Mouse (Mus musculus) urinary bladder, postnatal 36 days (tissue): ENCODE measurements around the gene Smarcal1.

Experiments used
- DNase-seq, 2 experiments: peaks; one replicate each; pipeline ENCODE4 v3.0.0; 2022; ENCODE audit warnings: low spot score in 2 of 2, mixed read lengths in 1 of 2

Smarcal1 gene

DNA sequence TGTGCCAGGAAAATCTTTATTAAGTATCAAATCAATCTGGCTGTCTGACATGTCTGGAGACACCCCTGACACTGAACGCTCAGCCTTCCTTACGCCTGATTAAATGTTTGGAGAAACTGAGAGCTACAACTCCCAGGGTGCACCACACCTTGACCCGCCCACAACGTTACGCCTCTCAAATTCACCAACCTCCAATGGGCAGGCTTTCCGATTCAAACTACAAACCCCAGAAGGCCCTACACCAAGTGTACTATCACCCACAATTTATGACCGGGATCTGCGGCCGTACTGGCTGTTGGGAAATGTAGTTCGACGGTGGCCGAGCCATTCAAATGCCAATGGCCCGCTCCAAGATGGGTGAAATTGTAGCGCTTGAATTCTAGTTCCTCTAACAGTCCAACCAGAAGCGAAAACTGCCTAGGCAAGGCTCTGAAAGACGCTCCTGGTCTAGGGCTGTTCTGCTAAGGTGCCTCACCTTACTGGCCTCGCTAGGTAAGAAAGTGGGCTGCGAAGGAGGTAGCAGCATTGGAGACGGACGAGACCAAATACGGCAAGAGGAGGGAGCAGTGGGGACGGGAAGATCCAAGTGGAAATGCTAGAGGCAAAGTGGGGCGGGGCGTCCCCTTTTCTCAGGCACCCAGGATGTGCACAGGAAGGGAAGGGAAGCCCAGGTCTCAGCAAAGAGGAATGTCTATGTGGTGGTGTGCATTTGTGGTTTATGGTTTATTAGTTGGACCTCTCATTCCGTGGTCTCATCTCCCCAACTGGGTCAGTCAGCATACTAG, at the start of gene Smarcal1:
Smarcal1 (plus strand) TSS at position 305 of the 785 bp plus-strand sequence.
- DNase-seq: peak; percentile 90 to 93

DNA sequence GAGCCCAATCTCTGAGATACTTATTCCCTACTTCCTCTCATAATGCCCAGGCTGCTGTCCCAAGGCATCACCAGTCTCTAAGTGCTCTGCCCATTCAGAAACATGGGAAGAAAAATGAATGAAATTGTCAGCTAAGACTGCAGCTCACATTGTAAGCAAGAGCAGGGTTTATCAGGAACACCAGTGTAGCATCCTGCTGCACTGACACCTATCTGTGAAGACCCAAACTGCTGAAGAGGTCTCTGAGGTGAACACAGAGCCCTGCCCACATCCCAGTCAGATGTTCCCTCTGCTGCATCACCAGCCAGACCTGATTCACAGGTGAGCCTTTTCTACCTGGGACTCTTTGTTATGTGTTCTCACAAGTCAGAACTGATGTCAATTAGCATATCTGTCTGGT, 49.6 kb upstream of the Smarcal1 start:
- DNase-seq: no peak

DNA sequence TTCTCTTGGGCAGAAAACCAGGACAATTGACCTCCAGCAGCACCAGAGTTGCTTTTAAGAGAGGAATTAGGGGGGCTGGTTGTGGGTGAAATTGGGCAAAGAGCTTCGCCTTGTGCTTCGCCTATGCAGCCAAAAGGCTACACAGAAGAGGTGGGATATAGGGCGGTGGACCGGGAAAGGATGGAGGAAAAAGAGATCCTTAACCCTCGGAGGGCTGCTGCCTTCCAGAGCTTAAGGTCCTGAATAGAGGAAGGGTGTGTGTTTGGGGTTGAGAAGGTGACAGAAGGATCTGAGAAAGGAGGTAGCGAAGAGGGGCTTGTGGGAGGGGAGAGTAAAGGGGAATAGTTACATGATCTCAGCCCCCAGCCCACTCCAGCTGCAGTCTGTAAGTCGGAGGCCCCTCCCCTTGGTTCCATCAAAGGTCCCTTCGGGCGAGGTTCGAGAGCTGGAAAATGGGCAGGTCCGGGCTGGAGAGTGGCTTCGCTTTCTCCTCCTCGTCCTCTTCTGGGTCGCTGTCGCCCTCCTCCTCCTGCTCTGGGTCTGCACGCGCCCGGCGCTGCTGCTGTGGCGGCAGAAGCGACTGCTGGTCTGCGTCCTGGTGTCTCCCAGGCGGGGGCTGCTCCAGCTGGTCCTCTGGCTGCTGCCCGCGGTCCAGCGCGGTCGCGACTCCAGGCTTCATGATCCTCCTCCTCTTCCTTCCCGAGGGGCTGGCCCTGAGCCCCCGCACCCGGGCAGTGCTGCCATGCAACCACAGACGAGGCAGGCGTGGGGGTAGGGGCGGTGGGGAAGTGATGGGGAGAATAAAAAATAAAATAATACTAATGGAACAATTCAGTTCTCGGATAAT, 47.1 kb upstream of the Smarcal1 start:
- DNase-seq: no peak

DNA sequence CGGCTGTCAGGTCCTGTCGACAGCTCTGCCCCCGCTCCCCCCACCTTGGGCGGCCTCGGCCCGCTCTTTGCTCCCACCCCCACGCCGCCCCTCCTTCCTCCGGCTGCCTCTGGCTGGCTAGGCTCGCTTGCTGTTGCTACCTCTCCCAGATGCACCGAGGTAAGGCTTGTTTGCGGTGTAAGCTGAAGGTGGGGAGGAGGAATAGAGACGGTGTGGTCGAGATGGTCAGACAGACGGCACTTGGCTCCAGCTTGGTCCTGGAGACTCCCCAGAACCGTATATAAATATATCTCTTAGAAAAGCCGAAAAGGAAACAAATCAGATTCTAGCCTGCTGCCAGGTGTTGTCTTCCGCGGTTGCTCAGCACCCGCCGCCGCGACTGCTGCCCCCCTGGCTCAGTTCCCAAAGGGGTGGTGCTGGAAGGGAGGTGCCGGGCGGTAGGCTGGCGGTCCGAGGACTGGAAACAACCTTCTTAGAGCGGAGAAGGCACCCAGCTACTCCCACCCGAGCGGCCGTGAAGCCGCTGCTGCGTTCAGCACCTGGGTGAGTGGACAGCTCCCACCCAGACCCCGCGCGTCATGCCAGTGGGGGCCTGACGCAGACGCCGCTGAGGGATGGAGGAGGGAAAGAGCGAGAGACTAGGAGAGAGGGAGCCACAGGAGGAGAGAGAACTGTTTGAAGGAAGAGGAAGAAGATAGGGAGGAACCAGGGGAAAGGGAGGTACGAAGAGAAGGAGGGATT, 46.3 kb upstream of the Smarcal1 start, which contains the start of gene March4:
March4 (minus strand) TSS at position 320 of the 741 bp plus-strand sequence.
- DNase-seq: peak; percentile 24 to 42

DNA sequence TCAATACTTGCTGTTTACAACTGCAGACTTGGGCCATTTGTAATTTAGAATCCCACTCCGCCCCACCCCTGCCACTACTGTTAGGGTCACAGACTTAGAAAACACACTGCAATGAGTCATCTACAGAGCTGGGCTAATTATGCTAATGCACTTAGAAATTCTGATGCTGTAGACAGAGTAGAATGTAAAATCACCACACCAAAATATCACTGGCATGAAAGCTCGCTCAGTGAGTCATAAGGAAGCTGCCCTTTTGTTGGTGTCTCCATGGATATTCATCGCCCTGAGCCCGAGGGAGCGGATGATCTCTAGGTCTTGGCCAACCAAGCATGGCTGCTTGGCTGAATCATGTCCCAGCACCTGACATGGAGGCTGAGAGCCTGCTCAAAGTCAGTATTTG, 44.8 kb upstream of the Smarcal1 start:
- DNase-seq: no peak

DNA sequence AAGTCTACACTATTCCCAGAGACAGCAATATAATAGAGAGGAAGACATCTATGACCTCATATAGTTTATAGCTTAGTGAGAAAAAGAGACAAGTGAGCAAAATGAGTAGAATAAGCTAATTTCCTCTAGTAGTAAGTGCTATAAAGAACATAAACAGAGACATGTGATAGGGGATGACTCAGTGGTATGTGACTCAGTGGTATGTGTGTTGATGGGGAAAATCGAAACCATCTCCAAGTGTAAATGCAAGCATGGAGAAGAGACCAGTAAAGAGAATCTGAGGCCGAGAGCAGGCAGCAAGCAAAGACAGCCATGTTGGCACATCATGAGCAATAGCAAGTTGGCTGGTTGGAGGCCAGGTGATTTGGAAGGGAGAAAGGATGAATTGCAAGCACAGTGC, 32.7 kb upstream of the Smarcal1 start:
- no peak for DNase-seq

DNA sequence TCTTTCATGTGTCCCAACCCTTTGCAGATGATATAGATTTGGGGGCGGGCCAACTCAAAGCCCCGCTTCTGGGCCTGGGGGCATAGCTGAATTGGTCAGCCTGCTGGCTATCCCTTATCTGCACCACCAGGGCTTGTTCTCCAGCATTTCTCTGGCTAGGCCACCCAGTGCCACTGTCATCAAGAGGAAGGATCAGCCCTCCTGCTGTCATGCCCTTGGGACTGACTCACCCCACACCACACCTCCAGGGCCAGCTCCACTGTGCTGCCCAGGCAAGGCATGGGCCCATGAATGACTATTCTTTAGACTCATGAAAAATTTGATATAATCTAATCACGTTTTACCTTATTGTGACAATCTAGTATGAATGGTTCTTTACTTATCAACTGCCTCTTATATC, 26.6 kb upstream of the Smarcal1 start:
- DNase-seq: peak in 1 of 2 experiments; percentile 31

DNA sequence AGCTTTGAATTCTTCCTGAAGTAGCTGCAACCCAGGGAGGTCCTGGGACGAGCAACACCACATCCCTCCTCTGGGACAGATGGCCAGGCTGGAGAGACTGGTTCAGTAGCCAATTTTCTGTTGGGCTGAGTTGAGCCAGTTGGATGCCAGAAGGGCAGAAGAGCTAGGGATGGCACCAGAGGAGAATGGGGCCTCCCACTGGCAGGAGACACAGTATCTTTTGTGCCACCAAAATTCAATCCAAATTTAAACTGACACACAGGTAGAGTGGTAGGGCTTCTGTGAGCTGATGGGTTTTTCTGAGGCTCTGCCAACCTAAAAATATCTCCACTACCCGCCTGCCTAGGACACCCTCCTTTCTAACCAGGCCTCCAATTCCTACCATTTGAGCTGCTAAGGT, 24.4 kb upstream of the Smarcal1 start:
- no peak for DNase-seq

DNA sequence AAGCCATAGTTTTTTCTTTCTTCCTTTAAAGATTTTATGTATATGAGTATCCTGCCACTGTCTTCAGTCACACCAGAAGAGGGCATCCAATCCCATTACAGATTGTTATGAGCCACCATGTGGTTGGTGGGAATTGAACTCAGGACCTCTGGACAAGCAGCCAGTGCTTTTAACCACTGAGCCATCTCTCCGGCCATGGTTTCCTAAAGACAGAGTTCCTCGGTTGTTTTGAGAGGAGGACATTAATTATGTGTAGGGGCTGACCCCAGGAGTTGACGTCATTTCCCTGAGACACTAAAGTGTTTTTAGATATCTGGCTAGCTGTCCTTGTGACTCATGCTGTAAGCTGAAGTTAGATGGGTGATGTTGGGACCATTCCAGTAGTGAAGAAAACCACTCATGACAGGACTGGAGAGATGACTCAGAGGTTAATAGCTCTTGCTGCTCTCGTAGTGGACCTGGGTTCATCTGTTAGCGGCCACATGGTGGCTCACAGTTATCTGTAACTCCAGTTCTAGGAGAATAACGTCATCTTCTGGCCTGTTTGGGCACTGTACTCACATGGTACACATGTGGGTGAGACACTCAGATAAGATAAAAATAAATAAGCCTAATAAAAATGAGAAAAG, 18.6 kb upstream of the Smarcal1 start:
- no peak for DNase-seq

DNA sequence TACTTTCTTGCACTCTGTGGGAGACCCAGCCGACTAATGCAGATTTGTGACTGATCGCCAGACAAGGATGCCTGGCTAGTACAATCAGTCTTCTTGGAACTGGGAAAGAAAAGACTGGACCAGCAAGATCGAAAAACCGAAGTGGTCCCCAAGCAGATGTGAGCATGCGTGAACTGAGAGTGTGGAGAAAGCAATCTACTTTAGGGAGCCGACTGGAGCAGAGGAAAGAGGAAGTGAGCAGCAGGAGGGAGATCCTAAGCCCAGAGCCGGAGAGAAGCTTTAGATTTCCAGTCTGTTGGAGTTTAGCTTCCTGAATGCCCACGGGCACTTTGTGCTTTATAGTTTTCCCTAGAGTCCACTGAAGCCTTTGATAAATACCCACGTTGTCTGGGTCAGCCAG, 16.0 kb upstream of the Smarcal1 start:
- no peak for DNase-seq

DNA sequence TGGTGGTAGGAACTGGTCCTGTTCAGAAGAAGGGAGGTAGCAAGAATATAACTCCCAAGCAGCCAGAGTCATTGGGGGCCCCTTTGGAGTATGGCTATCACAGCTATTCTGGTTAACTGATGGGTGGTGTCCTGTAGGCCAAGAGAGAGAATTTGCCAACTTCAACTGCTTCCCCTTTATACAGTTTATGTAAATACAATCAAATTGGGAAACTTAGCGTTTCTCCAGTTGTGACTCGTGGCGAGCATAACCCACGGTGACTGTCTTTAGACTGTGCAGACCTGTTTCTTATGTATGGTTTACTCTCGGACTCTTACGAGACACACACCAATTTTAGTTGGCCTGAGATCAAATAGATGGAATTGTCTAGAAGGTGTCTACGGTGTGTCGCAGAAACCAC, 14.3 kb upstream of the Smarcal1 start:
- DNase-seq: no peak

DNA sequence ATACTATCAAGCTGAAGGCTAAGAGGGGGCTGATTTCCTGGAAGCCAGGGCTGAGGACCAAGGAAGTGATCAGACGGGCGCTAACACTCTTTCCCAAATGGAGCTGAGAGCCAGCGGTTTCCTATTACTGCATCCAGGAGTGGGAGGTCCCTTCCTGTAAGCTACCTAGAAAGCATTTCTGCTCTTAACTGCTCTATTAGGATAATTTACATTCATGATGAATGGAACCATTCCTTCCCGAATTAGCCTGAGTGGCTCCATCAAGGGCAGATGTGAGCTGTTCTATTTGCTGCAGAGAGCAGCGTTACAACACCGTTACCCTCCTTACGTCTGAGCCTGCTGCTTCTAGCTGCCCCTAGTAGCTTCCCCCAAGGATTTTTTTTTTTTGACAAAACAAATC, 9.0 kb upstream of the Smarcal1 start:
- no peak for DNase-seq

DNA sequence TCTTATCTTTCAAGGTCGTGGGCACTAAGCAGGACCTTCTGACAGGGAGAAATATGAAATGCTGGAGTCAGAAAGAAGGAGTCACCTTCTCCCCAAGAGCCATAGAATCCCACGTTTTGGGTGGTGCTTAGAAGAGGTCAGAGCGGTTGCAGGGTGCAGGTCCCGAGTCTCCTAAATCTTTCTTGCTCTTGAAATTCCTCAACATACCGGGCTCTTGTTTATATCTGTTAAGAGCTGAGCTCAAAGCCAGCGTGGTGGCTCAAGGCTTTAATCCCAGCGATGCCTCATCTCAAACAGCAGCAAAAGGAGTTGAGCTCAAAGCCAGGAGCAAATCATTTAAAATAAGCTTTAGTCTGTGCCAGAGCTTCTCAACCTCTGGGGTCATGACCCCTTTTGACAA, 8.4 kb upstream of the Smarcal1 start:
- no peak for DNase-seq

DNA sequence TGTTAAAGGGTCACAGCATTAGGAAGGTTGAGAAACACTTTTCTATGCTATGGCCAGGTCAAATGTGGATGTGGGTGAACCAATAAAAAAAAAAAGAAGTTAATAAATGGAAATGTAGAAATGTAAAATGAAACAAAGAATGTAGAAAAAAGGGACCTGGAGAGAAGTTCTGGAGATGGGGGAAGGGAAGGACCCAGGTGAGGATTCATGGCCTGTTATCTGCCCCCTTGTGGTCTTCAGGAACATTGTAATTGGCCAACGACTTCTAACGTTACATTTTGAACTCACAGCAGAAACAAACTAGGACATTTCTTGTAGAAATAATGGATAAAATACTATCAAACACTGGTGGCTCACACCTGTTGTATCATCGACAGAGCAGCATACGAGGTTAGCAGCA, 7.9 kb upstream of the Smarcal1 start:
- no peak for DNase-seq

DNA sequence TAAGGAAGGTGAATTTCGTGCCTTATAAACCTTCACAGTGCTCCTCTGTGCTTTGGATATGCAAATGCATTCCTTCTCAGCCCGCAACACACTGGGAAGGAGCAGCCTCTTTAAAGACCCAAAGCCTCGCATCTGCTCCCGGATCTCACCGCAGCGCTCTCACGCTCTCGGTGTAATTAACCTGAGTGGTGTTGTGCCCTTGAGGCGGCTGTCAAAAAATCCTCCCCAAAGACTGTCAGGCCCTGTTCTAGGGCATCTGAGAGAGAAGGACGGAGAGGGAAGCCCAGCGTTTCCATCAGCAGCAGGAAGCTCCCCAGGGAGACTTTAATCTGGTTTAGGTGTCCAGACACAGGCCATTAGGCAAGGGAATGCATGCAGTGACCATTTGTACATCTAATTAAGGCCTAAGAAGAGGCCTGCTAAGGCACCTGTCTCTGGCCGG, 5.5 kb upstream of the Smarcal1 start:
- DNase-seq: no peak

DNA sequence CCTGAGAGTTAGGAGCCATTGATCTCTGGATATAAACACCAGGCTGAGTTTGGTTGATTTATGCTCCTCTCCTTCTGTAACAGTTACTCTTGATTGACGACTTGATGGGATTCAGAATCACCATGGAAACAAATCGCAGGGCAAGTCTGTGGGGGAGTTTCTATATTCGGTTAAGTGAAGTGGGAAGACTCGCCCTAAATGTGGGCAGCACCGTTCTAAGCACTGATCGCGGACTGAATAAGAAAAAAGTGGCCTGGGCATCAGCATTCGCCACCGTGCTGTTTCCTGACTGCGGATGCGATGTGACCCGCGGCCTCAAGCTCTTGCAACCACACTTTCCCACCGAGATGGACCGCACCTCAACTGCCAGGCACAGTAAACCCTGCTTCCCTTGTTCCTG, 4.7 kb upstream of the Smarcal1 start:
- DNase-seq: no peak

DNA sequence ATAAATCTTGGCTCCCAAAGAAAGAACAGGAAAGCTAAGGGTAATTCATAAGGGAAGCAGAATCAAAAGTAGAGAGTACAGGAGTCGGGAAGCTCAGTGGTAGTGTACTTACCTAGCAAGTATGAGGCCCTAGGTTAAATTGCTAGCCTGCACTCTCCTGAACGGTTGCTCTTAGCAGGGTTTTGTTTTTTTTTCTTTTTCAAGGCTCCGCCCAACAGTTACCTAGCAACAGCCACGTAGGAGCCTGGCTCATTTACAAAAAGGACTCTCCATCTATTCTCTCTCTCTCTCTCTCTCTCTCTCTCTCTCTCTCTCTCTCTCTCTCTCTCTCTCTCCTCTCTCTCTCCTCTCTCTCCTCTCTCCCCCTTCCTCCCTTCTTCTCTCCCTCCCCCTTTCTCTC, 4.2 kb upstream of the Smarcal1 start:
- DNase-seq: no peak

DNA sequence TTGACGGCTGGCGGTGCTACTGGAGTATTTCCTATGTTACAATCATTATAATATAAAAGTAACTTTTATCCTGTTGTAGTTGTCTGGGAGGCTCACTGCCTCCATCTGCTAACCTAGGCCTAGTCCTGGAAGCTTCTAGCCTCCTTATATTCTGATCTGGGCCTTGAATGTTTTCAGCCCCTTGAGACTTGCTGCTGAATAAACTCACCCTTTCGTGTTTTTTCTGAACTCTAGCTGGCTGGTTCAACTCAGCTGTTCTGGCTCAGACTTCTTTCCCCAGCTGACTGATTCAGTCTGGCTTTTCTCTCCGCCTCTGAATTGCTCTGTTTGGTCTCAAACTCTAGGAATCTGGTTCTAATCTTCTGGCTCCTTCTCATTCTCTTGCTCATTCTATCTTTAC, 855 bp downstream of the Smarcal1 start:
- no peak for DNase-seq

DNA sequence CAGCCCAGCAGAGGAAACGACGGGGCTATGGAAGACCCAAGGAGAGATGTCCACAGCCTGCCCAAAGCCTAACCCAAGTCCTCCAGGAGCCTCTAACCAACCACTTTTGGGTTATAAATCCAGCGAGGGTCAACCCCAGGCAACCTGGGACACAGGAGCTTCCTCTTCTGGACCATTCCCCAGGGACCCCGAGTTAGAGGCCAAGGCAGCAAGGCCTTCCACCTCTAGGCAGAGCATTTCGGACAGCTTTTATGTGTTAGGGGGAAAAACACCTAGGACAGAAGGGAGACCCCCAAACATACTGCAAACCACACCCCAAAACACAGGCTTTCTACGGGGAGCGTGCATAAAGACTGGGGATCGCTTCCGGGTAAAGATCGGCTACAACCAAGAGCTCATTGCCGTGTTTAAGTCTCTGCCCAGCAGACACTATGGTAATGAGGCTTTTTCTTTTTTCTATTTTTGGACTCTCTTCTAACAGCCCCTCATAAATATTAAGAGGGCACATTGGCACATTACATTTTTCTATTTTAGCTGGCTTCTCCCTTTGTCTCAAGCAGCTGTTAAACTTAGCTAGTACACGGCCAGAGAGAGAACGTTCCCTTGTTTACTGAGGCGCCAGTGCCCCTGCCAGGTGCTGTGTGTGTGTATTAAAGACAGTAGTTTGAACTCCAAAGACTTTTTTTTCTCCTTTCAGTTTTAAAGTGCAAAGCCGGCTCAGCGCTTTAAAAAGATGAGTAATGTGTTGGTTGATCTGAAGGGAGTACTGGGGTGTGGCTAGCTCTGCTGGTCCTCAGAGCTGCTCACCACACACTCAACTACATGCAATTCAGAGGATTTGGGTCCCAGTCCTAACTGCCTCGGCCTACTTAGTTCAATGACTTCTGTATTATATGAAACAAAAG, 3.2 kb downstream of the Smarcal1 start:
- DNase-seq: no peak

DNA sequence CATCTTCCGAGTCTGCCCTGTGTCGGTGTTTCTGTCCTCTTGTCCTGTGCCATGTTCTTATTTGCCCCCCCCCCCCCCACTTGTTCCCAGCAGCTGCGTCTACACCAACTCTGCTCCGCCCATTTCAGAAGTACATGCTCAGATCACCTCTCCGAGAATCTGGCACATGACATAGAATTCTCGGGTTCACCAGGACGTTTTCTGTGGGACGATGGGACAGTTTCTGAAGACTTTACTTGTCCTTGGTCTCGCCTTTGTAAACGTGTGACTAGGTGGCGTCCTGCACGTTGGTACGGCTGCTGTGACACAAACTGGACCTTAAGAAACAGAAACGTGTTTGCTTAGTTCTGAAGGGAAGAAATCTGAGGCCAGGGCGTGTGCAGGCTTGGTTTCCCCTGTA, 4.5 kb downstream of the Smarcal1 start:
- DNase-seq: no peak

DNA sequence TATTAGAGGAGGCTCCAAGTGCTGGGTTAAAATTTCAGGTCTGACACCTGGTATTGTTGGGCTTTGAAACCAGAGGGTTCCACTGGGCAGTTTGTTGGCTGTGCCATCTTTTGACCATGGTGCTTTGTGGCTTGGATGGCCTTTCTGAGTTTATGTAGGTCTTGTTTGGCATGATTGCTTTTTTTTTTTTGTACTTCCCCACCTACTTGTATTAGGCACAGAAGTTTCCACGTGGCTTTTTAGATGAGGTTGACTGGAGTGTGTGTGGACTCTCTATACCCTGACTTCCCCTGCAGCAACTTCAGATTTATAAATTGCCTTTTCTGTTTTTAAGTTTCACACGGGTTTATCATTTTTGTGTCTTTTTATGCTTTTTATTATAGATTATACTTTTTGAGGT, 5.7 kb downstream of the Smarcal1 start:
- DNase-seq: no peak
